Mouse (Mus musculus): ENCODE measurements at regions not wholly inside any gene's neighbourhood (a gene's known extent, or its start where the extent isn't known, plus 50 kb on each side); places are given as distances from the start of the nearest gene placed in this dataset.

DNA sequence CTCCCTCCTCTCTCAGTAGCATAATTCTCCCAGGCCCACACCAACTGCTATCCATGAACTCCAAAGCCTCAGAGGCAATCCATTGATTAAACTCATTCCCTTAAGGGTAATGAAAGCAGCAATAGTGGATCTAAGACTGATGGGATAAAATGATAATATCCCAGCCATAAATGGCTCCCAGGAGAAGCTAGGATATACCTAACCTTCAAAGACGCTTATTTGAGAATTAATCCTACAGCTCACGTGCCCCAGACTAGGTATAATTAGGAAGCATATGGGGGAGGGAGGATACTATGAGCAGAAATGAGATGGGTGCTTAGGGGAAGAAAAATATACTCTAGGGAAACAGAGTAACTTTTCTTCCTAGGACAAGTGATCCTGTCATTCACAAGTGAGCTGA, 52.8 kb upstream of the Rnf32 start:
- H3K27ac ChIP-seq = no peak overlapping the region
- H3K9me3 ChIP-seq (replicated peaks) = no peaks in the 10 kb centered on the region
- H3K4me2 ChIP-seq = no peak overlapping the region
- no peaks in the 10 kb centered on the region for H3K4me1 ChIP-seq (replicated peaks)
- H3K27me3 ChIP-seq = no peaks in the 10 kb centered on the region
- ATAC-seq (ENCODE audit: low read depth) (no peak), DNase-seq (no peak)
- no peaks in the 10 kb centered on the region for H3K36me3 ChIP-seq
- H3K4me3 ChIP-seq (replicated peaks) = no peak overlapping the region
- H3K9ac ChIP-seq = no peak overlapping the region
- WGBS (ENCODE audit: insufficient replicate concordance) = 54% methylated on average over 2 of the region's 2 CpGs

DNA sequence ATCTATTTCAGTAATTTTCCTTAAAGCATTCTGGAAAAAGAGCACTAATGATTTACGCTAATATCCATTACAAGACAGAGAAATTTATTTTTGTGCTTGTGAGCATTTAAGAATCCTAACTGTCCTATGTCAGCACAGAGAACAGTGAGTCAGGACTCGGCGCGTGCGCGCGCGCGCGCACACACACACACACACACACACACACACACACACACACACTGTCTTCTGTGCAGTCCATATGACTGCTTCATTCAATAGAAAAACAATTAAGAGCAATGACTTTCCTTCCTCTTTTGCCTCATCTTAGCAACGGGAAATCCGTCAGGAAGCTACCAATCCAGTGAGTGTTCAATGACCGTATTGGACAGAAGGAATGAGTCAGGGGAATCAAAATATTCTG, 53.3 kb upstream of the Rnf32 start:
- Histone ChIP-seq H3K9me3 (replicated peaks) (no peaks in the 10 kb centered on the region), H3K4me2 (no peak overlapping the region)
- 77% methylated on average over 13 of the region's 13 CpGs for WGBS (ENCODE audit: insufficient replicate concordance)

DNA sequence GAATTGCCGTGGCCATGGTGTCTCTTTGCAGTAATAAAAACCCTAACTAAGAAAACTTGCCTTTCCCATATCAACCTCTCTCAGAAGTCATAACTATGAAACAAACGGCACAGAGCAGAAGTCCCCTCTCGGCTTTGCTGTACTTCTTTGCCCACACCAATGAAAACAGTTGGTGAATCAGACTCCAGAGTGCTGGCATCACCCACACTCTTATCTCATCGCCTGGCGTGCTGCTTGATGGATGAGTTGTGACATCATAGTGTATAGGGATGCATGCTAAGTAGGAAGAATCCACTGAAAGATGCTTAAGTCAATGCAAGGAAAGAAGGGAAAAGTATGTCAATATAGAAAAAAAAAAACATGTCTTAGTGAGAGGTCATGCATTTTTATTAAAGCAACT, 58.3 kb upstream of the Rnf32 start:
- Histone ChIP-seq H3K36me3 (no peaks in the 10 kb centered on the region), H3K27ac (no peak overlapping the region), H3K9me3 (replicated peaks) (no peaks in the 10 kb centered on the region), H3K4me3 (replicated peaks) (no peak overlapping the region), H3K27me3 (no peaks in the 10 kb centered on the region), H3K4me1 (replicated peaks) (no peaks in the 10 kb centered on the region), H3K9ac (no peak overlapping the region), H3K4me2 (no peak overlapping the region)
- 51% methylated on average over 5 of the region's 5 CpGs for WGBS (ENCODE audit: insufficient replicate concordance)
- ATAC-seq (ENCODE audit: low read depth) (no peak), DNase-seq (no peak)

More for the DNA sequence above, 53.3 kb upstream of the Rnf32 start:
- Histone ChIP-seq H3K4me3 (replicated peaks) (no peak overlapping the region), H3K36me3 (no peaks in the 10 kb centered on the region), H3K27ac (no peak overlapping the region), H3K9ac (no peak overlapping the region), H3K4me1 (replicated peaks) (no peaks in the 10 kb centered on the region), H3K27me3 (no peaks in the 10 kb centered on the region)
- DNase-seq (no peak), ATAC-seq (ENCODE audit: low read depth) (no peak)

DNA sequence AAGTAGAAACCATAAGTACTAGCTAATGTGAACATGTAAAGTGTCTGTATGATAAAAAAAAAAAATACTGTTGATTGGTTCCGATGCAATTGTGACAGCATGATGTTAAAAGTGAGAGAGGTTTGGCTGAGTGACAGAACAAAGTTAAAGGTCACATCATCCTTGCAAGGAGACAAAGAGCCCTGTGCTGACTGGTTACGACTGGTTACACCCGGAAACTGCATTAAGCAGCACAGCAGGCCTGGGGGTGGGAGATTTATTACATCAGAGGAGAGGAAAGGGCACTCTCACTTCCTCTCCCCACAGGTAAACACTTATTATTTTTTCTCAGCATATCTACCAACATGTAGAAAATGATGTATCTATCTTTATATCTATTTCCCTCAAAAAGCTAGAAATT, 63.5 kb upstream of the Rnf32 start:
- Histone ChIP-seq H3K27me3 (no peaks in the 10 kb centered on the region), H3K36me3 (no peaks in the 10 kb centered on the region), H3K4me3 (replicated peaks) (no peak overlapping the region), H3K9me3 (replicated peaks) (no peaks in the 10 kb centered on the region), H3K4me2 (no peak overlapping the region), H3K4me1 (replicated peaks) (no peaks in the 10 kb centered on the region), H3K9ac (no peak overlapping the region), H3K27ac (no peak overlapping the region)
- WGBS (ENCODE audit: insufficient replicate concordance) = 55% methylated on average over 3 of the region's 3 CpGs
- no peak for ATAC-seq (ENCODE audit: low read depth)
- no peak for DNase-seq

DNA sequence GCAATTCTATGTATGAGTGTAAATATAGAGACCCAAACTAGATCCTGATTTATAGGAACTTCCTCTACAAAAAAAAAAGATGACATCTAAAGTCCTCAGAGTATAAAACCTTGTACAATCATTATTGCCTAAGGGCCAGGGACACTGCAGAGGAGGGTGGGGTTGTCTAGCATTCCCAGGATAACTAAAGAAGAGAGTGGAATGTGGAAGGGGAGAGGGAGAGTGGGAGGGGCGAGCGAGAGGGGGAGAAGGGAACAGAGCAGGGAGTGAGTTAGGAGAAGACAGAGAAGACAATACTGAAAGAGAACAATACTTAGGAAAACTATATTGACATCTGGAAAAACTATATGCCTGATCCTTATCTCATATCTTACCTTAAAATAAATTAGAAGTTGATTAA, 64.0 kb upstream of the Rnf32 start:
- ATAC-seq (ENCODE audit: low read depth) = no peak
- no peak for DNase-seq
- Histone ChIP-seq H3K27me3 (no peaks in the 10 kb centered on the region), H3K27ac (no peak overlapping the region), H3K4me1 (replicated peaks) (no peaks in the 10 kb centered on the region), H3K4me3 (replicated peaks) (no peak overlapping the region), H3K4me2 (no peak overlapping the region), H3K9me3 (replicated peaks) (no peaks in the 10 kb centered on the region), H3K9ac (no peak overlapping the region), H3K36me3 (no peaks in the 10 kb centered on the region)
- WGBS (ENCODE audit: insufficient replicate concordance) = 62% methylated on average over 2 of the region's 2 CpGs

DNA sequence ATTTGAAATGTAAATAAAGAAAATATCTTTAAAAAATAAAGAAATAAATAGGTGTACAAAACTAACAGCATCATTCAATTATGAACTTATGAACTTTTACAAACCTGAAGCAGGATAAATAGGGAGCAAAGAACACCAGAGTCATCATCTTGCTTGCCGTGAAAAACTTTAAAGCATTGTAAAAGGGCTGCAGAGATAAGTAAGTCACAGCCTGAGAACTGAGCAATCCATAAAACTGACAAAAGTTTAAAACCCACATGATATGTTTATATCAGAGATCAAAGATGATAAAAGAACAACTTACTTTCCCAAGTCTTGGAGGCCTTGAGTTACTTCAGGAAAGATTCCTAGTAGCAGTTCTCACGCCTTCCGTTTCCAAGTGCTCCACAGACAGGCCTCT, 66.1 kb upstream of the Rnf32 start:
- Histone ChIP-seq H3K4me3 (replicated peaks) (no peak overlapping the region), H3K27me3 (no peaks in the 10 kb centered on the region), H3K27ac (no peak overlapping the region), H3K9me3 (replicated peaks) (no peaks in the 10 kb centered on the region), H3K9ac (no peak overlapping the region), H3K36me3 (no peaks in the 10 kb centered on the region), H3K4me1 (replicated peaks) (no peaks in the 10 kb centered on the region), H3K4me2 (no peak overlapping the region)
- DNase-seq (no peak), ATAC-seq (ENCODE audit: low read depth) (no peak)
- 59% methylated on average over 3 of the region's 3 CpGs for WGBS (ENCODE audit: insufficient replicate concordance)

DNA sequence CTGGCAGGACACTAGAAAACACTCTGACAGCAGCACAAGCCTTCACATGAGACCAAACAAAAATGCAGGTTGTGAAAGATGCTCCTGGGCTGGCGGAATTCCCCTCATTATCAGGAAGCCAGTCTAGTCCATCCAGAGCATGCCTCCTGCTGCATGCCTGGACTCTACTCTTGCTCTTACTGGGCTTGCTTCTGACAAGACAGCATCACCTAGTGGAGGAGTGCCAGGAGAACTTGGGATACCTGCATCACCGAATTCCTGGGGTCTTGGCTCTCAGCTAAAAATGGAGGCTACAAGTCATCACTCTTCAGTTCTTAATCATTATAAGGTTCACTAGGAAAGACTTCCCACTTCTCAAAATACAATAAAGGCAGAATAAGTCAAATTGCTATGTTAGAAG, 78.8 kb upstream of the Rnf32 start:
- H3K4me2 ChIP-seq = no peak overlapping the region
- no peaks in the 10 kb centered on the region for H3K27me3 ChIP-seq
- ATAC-seq (ENCODE audit: low read depth) (no peak), DNase-seq (no peak)
- no peaks in the 10 kb centered on the region for H3K9me3 ChIP-seq (replicated peaks)
- no peak overlapping the region for H3K27ac ChIP-seq
- 43% methylated on average over 2 of the region's 2 CpGs for WGBS (ENCODE audit: insufficient replicate concordance)
- H3K36me3 ChIP-seq = no peaks in the 10 kb centered on the region
- H3K4me3 ChIP-seq (replicated peaks) = no peak overlapping the region
- H3K4me1 ChIP-seq (replicated peaks) = no peaks in the 10 kb centered on the region
- no peak overlapping the region for H3K9ac ChIP-seq

DNA sequence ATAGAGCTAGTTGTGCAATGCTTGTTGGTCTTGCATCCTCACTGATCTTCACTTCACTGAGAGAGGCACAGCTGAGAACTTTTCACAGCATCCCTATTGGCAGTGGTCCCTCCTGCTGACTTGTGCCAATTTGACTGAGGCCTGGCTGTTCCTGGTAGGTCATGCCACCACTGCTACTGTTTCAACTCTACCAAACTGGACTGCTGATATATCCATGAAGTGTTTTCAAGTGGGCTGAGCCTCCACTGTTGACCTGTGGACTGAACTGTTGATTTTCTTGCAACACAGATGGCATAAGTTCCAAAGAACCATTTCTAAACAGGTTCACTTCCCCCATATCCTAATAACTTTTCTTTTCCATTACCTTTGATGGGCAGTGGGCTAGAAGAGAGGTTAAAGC, 83.3 kb upstream of the Rnf32 start:
- DNase-seq (no peak), ATAC-seq (ENCODE audit: low read depth) (no peak)
- Histone ChIP-seq H3K4me2 (no peak overlapping the region), H3K36me3 (no peaks in the 10 kb centered on the region), H3K27me3 (no peaks in the 10 kb centered on the region), H3K27ac (no peak overlapping the region), H3K9me3 (replicated peaks) (no peaks in the 10 kb centered on the region), H3K4me3 (replicated peaks) (no peak overlapping the region), H3K9ac (no peak overlapping the region), H3K4me1 (replicated peaks) (no peaks in the 10 kb centered on the region)

DNA sequence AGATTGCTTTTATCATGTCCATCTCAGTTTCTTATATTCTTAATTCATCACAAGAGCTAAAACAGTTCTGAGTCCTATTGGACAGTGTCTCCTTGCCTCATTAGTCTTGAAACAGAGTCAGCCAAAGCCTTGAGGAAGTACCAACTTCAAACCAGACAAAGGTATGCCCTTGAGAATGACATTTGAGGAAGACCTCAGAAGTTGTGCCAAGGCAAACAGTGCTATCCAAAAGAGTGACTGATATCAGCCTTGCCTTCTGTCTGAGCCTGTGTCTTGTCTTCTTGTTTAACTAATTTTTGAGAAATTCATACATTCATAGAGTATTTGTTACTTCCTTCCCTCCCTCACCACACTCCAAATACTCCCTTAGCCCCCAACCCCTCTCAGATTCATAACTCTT, 88.5 kb upstream of the Rnf32 start:
- DNase-seq = no peak

DNA sequence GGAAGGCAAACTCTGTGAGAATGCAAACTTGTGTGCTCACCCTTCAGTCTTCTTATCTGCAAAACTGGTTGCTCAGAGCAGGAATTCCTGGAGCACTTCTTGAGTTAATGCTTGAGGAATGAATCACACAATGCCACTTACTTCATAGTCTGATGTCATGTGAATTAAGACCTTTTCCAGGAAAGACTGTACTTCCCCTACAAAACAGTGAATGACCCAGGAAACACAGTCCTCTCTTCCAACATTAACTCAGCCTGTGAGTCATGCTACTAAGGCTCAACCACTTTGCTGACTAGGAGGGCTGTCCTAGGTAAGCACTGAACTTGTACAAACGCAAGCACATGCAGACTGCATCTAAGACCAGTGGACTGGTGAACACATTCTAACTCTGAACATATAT, 112.5 kb upstream of the Rnf32 start:
- H3K9me3 ChIP-seq (replicated peaks) = no peaks in the 10 kb centered on the region
- no peaks in the 10 kb centered on the region for H3K36me3 ChIP-seq
- DNase-seq = no peak
- no peak overlapping the region for H3K4me3 ChIP-seq (replicated peaks)
- whole genome bisulfite sequencing (ENCODE audit: insufficient replicate concordance) = 49% methylated on average over 1 of the region's 1 CpGs
- H3K27ac ChIP-seq = no peak overlapping the region
- no peak overlapping the region for H3K4me2 ChIP-seq
- ATAC-seq (ENCODE audit: low read depth) = no peak
- no peaks in the 10 kb centered on the region for H3K27me3 ChIP-seq
- H3K4me1 ChIP-seq (replicated peaks) = no peaks in the 10 kb centered on the region
- no peak overlapping the region for H3K9ac ChIP-seq

More for the DNA sequence above, 88.5 kb upstream of the Rnf32 start:
- H3K27ac ChIP-seq = no peak overlapping the region
- H3K9me3 ChIP-seq (replicated peaks) = no peaks in the 10 kb centered on the region
- no peaks in the 10 kb centered on the region for H3K36me3 ChIP-seq
- ATAC-seq (ENCODE audit: low read depth) = no peak
- no peak overlapping the region for H3K4me2 ChIP-seq
- no peaks in the 10 kb centered on the region for H3K27me3 ChIP-seq
- no peak overlapping the region for H3K9ac ChIP-seq
- no peak overlapping the region for H3K4me3 ChIP-seq (replicated peaks)
- H3K4me1 ChIP-seq (replicated peaks) = no peaks in the 10 kb centered on the region

DNA sequence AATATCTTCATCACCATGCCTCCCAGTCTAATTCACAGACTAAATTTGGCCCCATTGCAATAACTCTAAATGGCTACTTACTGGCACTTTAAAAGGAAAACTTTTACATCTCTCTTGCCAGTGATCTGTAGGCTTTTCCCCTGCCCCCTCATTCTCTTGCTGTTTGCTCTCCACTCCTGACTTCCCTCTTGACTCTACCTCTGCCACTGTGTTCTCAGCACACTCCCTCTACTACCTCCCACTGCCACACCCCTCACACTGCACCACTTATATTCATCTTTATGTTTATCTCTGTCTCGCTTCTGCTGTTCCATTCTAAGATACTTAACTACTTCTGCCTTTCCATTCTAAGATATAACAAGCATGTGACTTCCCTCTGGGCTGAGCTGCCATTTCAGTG, 141.4 kb upstream of the Rnf32 start:
- no peaks in the 10 kb centered on the region for H3K4me1 ChIP-seq (replicated peaks)
- DNase-seq (no peak), ATAC-seq (ENCODE audit: low read depth) (no peak)
- no peak overlapping the region for H3K4me2 ChIP-seq
- no peak overlapping the region for H3K4me3 ChIP-seq (replicated peaks)
- WGBS (ENCODE audit: insufficient replicate concordance) = 45% methylated on average over 1 of the region's 1 CpGs
- no peaks in the 10 kb centered on the region for H3K9me3 ChIP-seq (replicated peaks)
- H3K27me3 ChIP-seq = no peaks in the 10 kb centered on the region
- no peak overlapping the region for H3K9ac ChIP-seq
- no peak overlapping the region for H3K27ac ChIP-seq
- H3K36me3 ChIP-seq = no peaks in the 10 kb centered on the region

DNA sequence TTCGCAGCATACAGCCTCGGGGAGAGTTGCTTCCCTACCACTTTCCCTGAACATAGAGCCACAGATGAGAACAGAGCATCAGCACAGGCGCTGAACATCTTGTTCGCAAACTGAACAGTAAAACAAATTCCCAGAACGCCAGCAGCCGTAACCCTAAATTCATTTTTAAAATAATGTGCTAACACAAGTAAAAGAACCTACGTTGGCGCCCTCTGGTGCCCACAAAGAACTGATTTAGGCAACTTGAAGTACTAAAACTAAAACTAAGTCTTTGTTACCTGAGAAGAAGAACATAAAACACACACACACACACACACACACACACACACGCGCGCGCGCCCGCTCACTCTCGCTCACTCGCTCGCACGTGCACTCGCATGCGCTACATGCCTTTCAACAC, 159.2 kb upstream of the Rnf32 start:
- WGBS (ENCODE audit: insufficient replicate concordance) = 66% methylated on average over 20 of the region's 20 CpGs
- Histone ChIP-seq H3K4me2 (no peak overlapping the region), H3K27me3 (no peaks in the 10 kb centered on the region), H3K4me1 (replicated peaks) (no peaks in the 10 kb centered on the region), H3K9me3 (replicated peaks) (no peaks in the 10 kb centered on the region), H3K4me3 (replicated peaks) (no peak overlapping the region), H3K27ac (no peak overlapping the region), H3K9ac (no peak overlapping the region), H3K36me3 (no peaks in the 10 kb centered on the region)
- ATAC-seq (ENCODE audit: low read depth) (no peak), DNase-seq (no peak)

DNA sequence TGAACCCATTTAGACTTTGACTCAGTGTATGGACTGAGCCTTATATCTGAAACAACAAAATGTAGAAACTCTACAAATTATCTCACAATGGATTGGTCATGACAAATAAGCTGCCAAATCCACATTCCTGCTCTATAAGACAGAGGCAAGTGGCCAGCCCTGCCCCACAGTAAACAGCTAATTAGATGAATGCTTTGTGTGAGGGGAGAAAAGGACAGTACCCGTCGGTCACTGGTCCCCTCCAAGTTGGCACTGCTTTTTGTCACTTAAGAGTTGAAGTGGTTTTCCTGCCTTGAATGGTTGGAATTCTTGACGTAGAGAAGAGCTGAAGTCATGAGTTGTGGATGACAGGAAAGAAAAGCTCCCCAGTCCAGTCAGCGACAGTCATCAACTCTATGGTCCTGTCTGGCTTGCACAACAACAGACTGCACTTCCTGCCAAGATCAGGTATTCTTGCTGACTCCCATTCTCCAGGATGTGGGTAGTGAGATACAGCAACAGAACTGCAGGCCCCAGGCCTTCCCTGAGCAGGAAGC, 162.3 kb upstream of the Rnf32 start:
- no peak overlapping the region for H3K4me2 ChIP-seq
- ATAC-seq (ENCODE audit: low read depth) (no peak), DNase-seq (no peak)
- no peaks in the 10 kb centered on the region for H3K36me3 ChIP-seq
- H3K4me1 ChIP-seq (replicated peaks) = no peaks in the 10 kb centered on the region
- H3K27me3 ChIP-seq = no peaks in the 10 kb centered on the region
- no peak overlapping the region for H3K9ac ChIP-seq
- H3K9me3 ChIP-seq (replicated peaks) = no peaks in the 10 kb centered on the region
- no peak overlapping the region for H3K4me3 ChIP-seq (replicated peaks)
- no peak overlapping the region for H3K27ac ChIP-seq
- WGBS (ENCODE audit: insufficient replicate concordance) = 27% methylated on average over 4 of the region's 4 CpGs

All from liver, embryonic 13.5 days (tissue).